Mouse (Mus musculus) cerebellum, adult (tissue): ENCODE results near the gene Cyth2.

Source experiments
- ATAC-seq: cut with Nextera tagmentation; 2 replicates; pipeline ENCODE4 v1.9.2; 2017; ENCODE audit warnings: mild to moderate bottlenecking, moderate library complexity, mixed read lengths; ENCODE audit not compliant: insufficient number of reproducible peaks, low FRiP score, low TSS enrichment

Gene Cyth2

DNA sequence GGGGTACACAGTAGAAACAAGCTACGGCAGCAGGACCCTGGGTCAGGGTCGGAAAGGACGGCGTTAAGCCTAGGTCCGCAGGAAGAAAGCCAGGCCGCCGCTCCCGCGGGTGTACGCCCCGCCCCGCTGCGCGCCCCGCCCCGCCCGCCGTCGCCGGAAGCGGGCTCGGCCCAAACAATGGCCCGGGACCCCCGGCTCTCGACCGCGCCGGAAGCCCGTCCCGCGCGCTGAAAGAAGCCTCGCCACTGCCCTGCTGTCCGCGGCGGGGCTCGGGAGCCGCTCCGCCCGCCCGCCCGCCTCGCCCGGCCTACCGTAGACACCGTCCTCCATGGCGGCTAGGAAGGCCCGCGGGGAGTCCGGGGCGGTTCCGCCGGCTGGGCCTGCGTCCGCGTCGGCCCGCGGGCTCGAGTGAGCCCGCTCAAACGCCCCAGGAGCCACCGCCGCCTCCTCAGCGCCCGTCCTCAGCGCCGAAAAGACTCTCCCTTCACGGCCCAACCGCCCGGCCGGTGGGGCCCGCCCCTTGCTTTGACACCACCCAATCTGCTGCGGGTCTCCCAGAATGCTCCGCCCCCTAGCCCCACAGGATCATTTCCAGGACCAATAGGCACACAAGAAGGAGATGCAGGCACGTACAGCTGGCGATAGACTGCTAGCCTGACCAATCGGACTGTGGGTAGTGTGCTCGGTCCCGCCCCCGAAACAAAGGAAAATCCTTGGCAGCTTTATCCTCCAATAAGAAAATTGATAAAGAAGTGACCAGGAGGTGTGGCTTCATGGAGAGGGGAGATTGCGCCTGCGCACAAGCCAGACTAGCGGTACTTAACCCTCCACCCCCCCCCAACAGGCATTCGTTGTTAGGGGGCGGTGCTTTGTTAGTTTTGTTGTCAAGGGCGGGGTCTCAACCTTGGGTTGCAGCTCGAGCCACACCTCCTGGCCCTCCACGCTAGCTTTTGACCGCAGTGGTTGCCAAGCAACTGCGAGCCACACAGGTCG, at the start of gene Cyth2:
Cyth2 (minus strand) TSS at position 795 of the 993 bp plus-strand sequence.
- peak; percentile 96 for ATAC-seq

- ATAC-seq = no peak
Observed at GRCm38 (mm10) chr7:45862804-45863203, 48.4 kb upstream of the Cyth2 start.

DNA sequence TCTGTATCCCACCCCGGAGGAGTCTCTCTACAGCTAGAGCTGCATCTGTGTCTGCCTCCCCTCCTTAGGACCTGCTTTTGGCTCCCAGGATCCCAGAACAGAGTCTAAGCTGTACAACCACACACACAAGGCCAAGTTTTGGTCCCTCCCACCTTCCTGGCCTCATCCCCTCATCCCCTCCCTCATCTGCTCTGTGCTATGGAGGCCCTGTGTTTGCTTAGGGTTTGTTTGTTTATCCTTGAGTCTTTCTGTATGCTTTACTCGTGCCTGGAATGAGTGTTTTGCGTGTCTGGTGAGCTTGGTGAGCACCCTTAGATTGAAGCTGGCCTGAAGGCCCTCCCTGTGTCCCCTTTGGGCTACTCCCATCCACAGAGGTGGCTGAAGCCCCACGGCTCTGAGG, 44.6 kb upstream of the Cyth2 start:
- no peak for ATAC-seq

DNA sequence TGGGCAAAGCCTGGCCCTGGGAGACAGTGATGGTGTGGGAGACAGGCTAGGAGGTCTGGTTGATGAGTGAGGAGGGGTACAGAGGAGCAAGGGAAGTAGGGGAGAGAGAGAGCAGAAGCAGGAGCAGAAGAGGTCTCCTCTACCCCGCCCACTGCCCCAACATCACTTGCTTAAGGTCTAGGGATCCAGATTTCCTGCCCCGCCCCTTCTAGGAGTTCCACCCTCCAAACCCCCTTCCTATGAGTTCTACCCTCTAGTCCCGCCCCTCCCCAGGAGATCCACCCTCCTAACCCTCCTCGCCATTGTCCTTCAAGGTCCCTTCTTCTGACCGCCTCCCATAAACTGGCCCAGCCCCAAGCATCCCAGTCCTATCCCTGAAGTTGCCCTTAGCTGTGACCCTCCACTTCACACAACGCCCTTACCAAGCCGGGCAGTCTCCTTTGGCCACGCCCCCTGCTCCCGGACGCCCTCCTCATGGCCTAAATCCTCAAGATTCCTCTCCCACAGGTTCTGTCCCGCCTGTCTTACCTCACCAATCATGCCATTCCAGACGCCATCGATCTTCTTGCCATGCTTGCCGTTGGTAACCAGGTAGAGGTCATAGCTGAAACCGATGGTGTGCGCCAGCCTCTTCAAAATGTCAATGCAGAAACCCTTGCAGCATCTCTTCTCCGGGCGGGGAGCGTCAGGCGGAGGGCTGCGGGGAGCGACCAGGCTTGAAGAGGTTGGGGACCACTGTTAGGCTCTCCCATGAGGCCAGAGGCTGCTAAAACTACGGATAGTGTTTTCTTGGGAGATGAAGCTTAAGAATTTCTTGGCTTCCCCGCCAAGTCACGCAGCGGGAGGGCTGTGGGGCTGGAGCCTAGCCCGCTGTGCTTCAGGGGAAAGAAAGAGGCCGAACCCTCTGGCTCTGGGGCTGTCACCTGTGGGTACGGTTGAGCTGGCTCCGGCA, 42.8 kb upstream of the Cyth2 start:
- peak; percentile 58; the same call in 1 of the 2 replicates for ATAC-seq

GRCm38 (mm10) chr7:45853089-45853488, 38.7 kb upstream of the Cyth2 start:
- ATAC-seq = no peak

GRCm38 (mm10) chr7:45850661-45851060, 36.3 kb upstream of the Cyth2 start:
- no peak for ATAC-seq

GRCm38 (mm10) chr7:45848447-45849027, 34.2 kb upstream of the Cyth2 start:
- ATAC-seq = no peak

- no peak for ATAC-seq
Observed at GRCm38 (mm10) chr7:45842950-45843744, 28.8 kb upstream of the Cyth2 start.

- ATAC-seq = no peak
Observed at GRCm38 (mm10) chr7:45833924-45834323, 19.5 kb upstream of the Cyth2 start.

GRCm38 (mm10) chr7:45833148-45833790, 18.9 kb upstream of the Cyth2 start:
- no peak for ATAC-seq

GRCm38 (mm10) chr7:45832428-45832827, 18.0 kb upstream of the Cyth2 start:
- ATAC-seq = no peak

DNA sequence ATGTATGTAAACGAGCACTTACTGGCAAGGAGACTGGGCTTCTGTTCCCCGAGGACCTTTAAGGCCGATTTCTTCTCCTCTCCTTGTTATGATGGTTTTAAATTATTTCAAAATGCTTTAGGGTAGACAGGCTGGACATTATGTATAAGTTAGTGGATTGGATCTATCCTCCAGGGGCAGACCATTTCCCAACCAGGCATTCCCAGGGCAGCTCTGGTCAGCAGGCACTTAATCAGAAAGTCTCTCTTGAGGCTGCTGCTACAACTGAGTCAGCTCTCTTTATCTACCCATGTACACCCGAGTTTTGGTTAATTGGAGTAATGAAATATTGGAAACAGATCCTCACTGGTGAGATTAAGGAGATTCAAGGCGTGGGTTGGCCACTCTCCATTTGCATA, 16.7 kb upstream of the Cyth2 start:
- ATAC-seq = no peak

DNA sequence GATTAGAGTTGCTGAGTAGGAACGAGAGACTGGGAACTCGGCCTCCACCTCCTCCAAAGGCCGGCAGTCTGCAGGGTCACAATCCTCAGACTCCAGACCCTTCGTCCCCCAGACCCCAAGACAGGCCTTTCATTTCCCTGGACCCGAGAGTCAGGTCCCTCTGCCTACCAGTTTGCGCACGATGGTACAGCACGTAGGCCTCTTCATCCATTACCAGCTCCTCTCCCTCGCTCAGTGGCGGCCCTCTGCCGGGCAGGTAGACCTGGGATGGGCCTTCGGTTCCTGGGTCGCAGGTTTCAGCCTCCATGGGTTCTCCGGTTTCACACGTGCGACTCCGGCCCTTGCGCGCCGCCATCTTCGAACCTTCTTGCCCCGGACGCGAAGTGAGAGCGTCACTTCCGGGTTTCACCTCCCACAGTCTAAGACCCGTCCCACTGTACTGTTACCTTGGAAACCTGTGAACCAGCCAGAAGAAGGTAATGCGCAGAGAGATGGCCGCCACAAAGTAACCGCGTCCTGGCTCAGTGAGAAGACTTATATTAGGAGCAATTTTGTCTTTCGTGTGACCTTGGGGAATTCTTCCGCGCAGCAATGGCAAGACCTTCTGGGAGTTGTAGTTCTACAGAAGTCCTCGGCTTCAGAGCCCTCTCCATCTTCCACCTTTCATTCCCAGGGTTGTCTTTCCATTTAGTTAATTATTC, 16.2 kb upstream of the Cyth2 start, which contains the start of gene Grwd1:
Grwd1 (minus strand) TSS at position 518 of the 701 bp plus-strand sequence.
- ATAC-seq = peak; percentile 72; the same call in 1 of the 2 replicates

DNA sequence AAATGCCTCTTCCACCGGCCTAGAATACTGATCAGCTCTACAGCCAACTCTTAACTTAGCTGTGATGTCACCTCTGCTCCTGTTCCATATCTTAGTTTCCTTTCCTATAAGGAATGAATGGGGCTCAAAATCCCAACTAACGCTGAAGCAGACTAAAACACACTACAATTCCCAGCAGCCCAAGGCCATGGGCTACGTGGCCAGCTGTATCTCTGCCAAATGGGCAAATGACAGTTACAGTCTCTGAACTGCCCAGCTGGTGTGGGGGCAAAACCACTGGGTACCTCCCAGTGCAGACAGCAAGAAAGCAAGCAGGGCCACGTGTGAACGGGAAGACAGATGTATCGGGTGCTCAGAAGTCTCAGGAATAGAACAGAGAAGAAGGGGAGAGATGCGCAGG, 12.2 kb upstream of the Cyth2 start:
- ATAC-seq = no peak

GRCm38 (mm10) chr7:45824598-45824997, 10.2 kb upstream of the Cyth2 start, which contains the start of gene Kcnj14:
Gene Kcnj14 (minus strand): TSS chr7:45824782.
- no peak for ATAC-seq

DNA sequence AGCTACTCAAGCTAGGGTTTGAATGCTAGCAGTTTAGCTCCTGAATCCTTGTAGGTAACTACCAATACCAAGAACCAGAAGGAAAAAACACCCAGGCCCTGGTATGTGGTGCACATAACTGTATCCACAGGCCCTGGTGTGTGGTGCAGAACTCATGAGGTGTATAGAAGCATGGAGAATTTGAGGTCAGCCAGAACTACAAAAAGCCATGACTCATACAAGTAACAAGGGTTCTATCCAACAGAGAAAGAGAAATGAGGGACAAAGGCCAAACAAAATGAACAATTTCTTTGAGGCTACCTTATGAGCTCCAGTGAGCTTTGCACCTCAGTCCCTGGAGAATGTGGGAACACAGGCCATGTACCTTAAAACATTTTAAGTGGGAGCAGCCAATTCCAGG, 6.5 kb upstream of the Cyth2 start:
- ATAC-seq = no peak

DNA sequence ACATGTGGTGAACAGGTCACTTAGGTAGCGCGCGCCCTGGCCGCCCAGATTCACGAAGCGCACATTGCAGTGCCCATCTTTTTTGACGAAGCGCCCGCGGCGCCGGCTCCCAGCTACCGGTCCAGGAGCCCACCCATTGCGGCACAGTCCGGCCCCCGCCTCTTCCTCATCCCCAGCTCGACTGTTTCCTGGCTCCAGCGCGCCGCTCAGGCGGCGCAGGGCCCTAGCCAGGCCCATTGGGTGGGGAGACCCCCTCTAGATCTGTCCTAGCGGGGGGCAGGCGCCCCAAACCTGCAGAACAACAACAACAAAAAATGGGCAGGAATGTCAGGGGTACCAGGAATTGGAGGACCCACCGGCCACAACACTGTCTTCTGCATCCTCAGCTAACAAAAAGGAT, 5.5 kb upstream of the Cyth2 start:
- ATAC-seq = no peak

GRCm38 (mm10) chr7:45815984-45816351, 1.6 kb upstream of the Cyth2 start:
- no peak for ATAC-seq
